Mouse (Mus musculus): ENCODE data around the gene Tcf7l2. TPM values are rescaled to one million over a fixed set of nuclear protein-coding genes. Genes with fewer than 3 reads are reported as not detected.

Tcf7l2 gene
- total and polyA plus RNA-seq, 3 experiments: not detected

- no peaks in the 10 kb centered on the region for H3K4me1 ChIP-seq (ENCODE audit: control insufficient read depth in 1 of 2, insufficient read depth in 2 of 2)
- dilution Hi-C loops (cut with MboI; ENCODE audit: extremely low pct_ligation_motif_present, extremely low pct_unique_long_range_greater_than_20kb, low sequenced_read_pairs): no loop called here
- H3K79me2 ChIP-seq (replicated peaks; ENCODE audit: control insufficient read depth, extremely low read depth, insufficient read depth, poor library complexity, severe bottlenecking): no peaks in the 10 kb centered on the region
- H3K4me3 ChIP-seq (replicated peaks in 1 of 3; ENCODE audit: low read depth in 2 of 3, low read length in 2 of 3, poor library complexity in 1 of 3): no peak overlapping the region
- H3K4me2 ChIP-seq (ENCODE audit: insufficient read depth, low read depth, poor library complexity, severe bottlenecking): no peak overlapping the region
- H3K9ac ChIP-seq (ENCODE audit: insufficient read depth, low read depth): no peak overlapping the region
- H3K27ac ChIP-seq (ENCODE audit: insufficient read depth, low read depth): no peak overlapping the region
- peaks cover 8% of the 10 kb centered on the region for H3K27me3 ChIP-seq (replicated peaks)
- TF ChIP-seq PAX5 (IDR thresholded peaks at IDR 0.05; ENCODE audit: low read length): no peak
- no peak for TF ChIP-seq TCF12 (IDR thresholded peaks at IDR 0.05; ENCODE audit: low read depth, low read length)
- TF ChIP-seq NRF1 (IDR thresholded peaks at IDR 0.05; ENCODE audit: low read depth, low read length): no peak
- TF ChIP-seq JUN (IDR thresholded peaks at IDR 0.05; ENCODE audit: insufficient read depth, low read depth, low read length): no peak
- no peak for TF ChIP-seq CTCF (conservative IDR thresholded peaks at IDR 0.05 in 1 of 2, IDR thresholded peaks at IDR 0.05 in 1 of 2; ENCODE audit: low read depth in 2 of 2, low read length in 2 of 2)
- TF ChIP-seq MAZ (IDR thresholded peaks at IDR 0.05; ENCODE audit: low read depth, low read length): no peak
- no peak for TF ChIP-seq USF1 (IDR thresholded peaks at IDR 0.05; ENCODE audit: low read depth, low read length)
- TF ChIP-seq ETS1 (conservative IDR thresholded peaks at IDR 0.05; ENCODE audit: low read depth, low read length): no peak
- no peak for TF ChIP-seq GABPA (IDR thresholded peaks at IDR 0.05; ENCODE audit: insufficient replicate concordance, low read depth, low read length)
- no peak for TF ChIP-seq MYC (IDR thresholded peaks at IDR 0.05; ENCODE audit: low read depth, low read length)
- TF ChIP-seq UBTF (IDR thresholded peaks at IDR 0.05; ENCODE audit: low read depth, low read length): no peak
- TF ChIP-seq MAX (IDR thresholded peaks at IDR 0.05; ENCODE audit: low read length): no peak
- no peak for TF ChIP-seq ZKSCAN1 (IDR thresholded peaks at IDR 0.05; ENCODE audit: borderline replicate concordance, low read depth, low read length)
- no peak for TF ChIP-seq NELFE (IDR thresholded peaks at IDR 0.05; ENCODE audit: low read depth, low read length)
- no peak for TF ChIP-seq USF2 (conservative IDR thresholded peaks at IDR 0.05; ENCODE audit: low read depth, low read length)
- TF ChIP-seq MEF2A (IDR thresholded peaks at IDR 0.05; ENCODE audit: borderline replicate concordance, low read depth, low read length): no peak
- TF ChIP-seq SIN3A (IDR thresholded peaks at IDR 0.05; ENCODE audit: low read length): no peak
- TF ChIP-seq HCFC1 (IDR thresholded peaks at IDR 0.05; ENCODE audit: low read depth, low read length): no peak
- TF ChIP-seq POLR2AphosphoS2 (IDR thresholded peaks at IDR 0.05; ENCODE audit: low read depth, low read length): no peak
- no peak for TF ChIP-seq ZNF384 (IDR thresholded peaks at IDR 0.05; ENCODE audit: low read depth, low read length)
- in situ Hi-C loops (cut with MboI; ENCODE audit: low pct_ligation_motif_present, low pct_unique_long_range_greater_than_20kb, low sequenced_read_pairs): no loop called here
- H3K9me3 ChIP-seq (replicated peaks; ENCODE audit: low read length): no peaks in the 10 kb centered on the region
- H3K36me3 ChIP-seq (replicated peaks in 1 of 2; ENCODE audit: control insufficient read depth in 1 of 2, insufficient read depth in 1 of 2, low read length in 1 of 2): no peaks in the 10 kb centered on the region
- no peak for DNase-seq (ENCODE audit: extremely low read depth)
These were observed 41.4 kb upstream of the Tcf7l2 start for GRCm38 (mm10) chr19:55700214-55700568.

DNA sequence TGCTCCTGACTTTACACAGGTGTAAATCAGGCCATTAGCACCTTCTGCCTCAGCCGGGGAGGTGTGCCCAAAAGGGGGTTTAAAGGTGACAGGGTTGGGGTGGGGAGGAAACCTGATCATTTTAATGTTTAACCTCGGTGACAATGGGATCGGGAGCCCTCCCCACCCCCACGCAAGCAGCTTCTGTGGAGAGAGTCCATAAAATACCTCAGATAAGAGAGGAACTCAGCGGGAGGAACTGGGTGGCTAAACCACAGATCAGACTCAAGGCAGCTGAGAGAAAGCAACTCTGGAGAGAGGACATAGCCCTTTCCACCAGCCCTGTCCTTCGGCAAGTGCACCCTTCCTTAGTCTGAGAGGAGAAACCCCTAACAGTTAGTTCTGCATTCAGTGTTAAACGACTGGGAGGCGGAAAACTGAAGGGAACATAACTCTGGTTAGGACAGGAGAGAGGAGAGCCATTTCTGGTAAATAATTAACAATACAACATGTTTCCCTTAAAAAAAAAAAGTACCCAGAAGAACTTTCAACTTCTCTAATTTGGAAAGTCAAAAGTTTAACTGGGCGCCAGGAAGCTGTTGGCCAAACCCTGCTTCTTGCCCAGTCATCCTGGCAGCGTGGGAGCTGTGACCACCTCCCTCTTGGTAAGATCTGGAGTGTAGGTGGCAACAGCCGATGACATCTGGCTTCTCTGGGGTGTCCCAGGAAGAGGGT is 40.9 kb upstream of the Tcf7l2 start:
- dilution Hi-C loops (cut with MboI; ENCODE audit: extremely low pct_ligation_motif_present, extremely low pct_unique_long_range_greater_than_20kb, low sequenced_read_pairs): no loop called here
- H3K79me2 ChIP-seq (replicated peaks; ENCODE audit: control insufficient read depth, extremely low read depth, insufficient read depth, poor library complexity, severe bottlenecking): no peaks in the 10 kb centered on the region
- TF ChIP-seq TCF12 (IDR thresholded peaks at IDR 0.05; ENCODE audit: low read depth, low read length) (no peak), JUN (IDR thresholded peaks at IDR 0.05; ENCODE audit: insufficient read depth, low read depth, low read length) (no peak), JUND (conservative IDR thresholded peaks at IDR 0.05; ENCODE audit: low read depth, low read length) (no peak), RCOR1 (conservative IDR thresholded peaks at IDR 0.05; ENCODE audit: low read depth, low read length) (no peak), NRF1 (IDR thresholded peaks at IDR 0.05; ENCODE audit: low read depth, low read length) (no peak), EP300 (IDR thresholded peaks at IDR 0.05; ENCODE audit: low read length) (no peak), UBTF (IDR thresholded peaks at IDR 0.05; ENCODE audit: low read depth, low read length) (no peak), E2F4 (IDR thresholded peaks at IDR 0.05; ENCODE audit: insufficient replicate concordance, low read depth, low read length) (no peak), GABPA (IDR thresholded peaks at IDR 0.05; ENCODE audit: insufficient replicate concordance, low read depth, low read length) (no peak), SIN3A (IDR thresholded peaks at IDR 0.05; ENCODE audit: low read length) (no peak), CTCF (conservative IDR thresholded peaks at IDR 0.05 in 1 of 2, IDR thresholded peaks at IDR 0.05 in 1 of 2; ENCODE audit: low read depth in 2 of 2, low read length in 2 of 2) (no peak), POLR2A (IDR thresholded peaks at IDR 0.05; ENCODE audit: low read depth, low read length) (no peak), TBP (conservative IDR thresholded peaks at IDR 0.05; ENCODE audit: low read depth, low read length) (no peak), BHLHE40 (IDR thresholded peaks at IDR 0.05; ENCODE audit: low read depth, low read length) (no peak), MYC (IDR thresholded peaks at IDR 0.05; ENCODE audit: low read depth, low read length) (no peak), MAX (IDR thresholded peaks at IDR 0.05; ENCODE audit: low read length) (no peak), SMC3 (IDR thresholded peaks at IDR 0.05; ENCODE audit: low read depth, low read length) (no peak), ZNF384 (IDR thresholded peaks at IDR 0.05; ENCODE audit: low read depth, low read length) (no peak)
- H3K27me3 ChIP-seq (replicated peaks): peaks cover 8% of the 10 kb centered on the region
- H3K9me3 ChIP-seq (replicated peaks; ENCODE audit: low read length): no peaks in the 10 kb centered on the region
- H3K27ac ChIP-seq (ENCODE audit: insufficient read depth, low read depth): no peak overlapping the region
- DNase-seq (ENCODE audit: extremely low read depth): no peak
- H3K9ac ChIP-seq (ENCODE audit: insufficient read depth, low read depth): no peak overlapping the region
- no peak overlapping the region for H3K4me2 ChIP-seq (ENCODE audit: insufficient read depth, low read depth, poor library complexity, severe bottlenecking)
- H3K36me3 ChIP-seq (replicated peaks in 1 of 2; ENCODE audit: control insufficient read depth in 1 of 2, insufficient read depth in 1 of 2, low read length in 1 of 2): no peaks in the 10 kb centered on the region
- H3K4me1 ChIP-seq (ENCODE audit: control insufficient read depth in 1 of 2, insufficient read depth in 2 of 2): no peaks in the 10 kb centered on the region
- in situ Hi-C loops (cut with MboI; ENCODE audit: low pct_ligation_motif_present, low pct_unique_long_range_greater_than_20kb, low sequenced_read_pairs): no loop called here
- no peak overlapping the region for H3K4me3 ChIP-seq (replicated peaks in 1 of 3; ENCODE audit: low read depth in 2 of 3, low read length in 2 of 3, poor library complexity in 1 of 3)

All from CH12.LX (cell line).